Mouse (Mus musculus): ENCODE measurements around the gene Kalrn.

- TF ChIP-seq GATA1 (IDR thresholded peaks at IDR 0.05; ENCODE audit: borderline replicate concordance, low read length): no peak
- TF ChIP-seq FLI1 (IDR thresholded peaks at IDR 0.05; ENCODE audit: low read length): no peak
These were observed 478.8 kb downstream of the Kalrn start for GRCm38 (mm10) chr16:34094446-34095092.

All from megakaryocyte, embryonic 14.5 days (primary cell).